Mouse (Mus musculus): ENCODE measurements around the gene Fbln2. TPM values are rescaled to one million over a fixed set of nuclear protein-coding genes. Genes with fewer than 3 reads are reported as not detected.

Gene Fbln2
- polyA plus RNA-seq, 1 experiment from 2014 or later = 35.5 TPM

DNA sequence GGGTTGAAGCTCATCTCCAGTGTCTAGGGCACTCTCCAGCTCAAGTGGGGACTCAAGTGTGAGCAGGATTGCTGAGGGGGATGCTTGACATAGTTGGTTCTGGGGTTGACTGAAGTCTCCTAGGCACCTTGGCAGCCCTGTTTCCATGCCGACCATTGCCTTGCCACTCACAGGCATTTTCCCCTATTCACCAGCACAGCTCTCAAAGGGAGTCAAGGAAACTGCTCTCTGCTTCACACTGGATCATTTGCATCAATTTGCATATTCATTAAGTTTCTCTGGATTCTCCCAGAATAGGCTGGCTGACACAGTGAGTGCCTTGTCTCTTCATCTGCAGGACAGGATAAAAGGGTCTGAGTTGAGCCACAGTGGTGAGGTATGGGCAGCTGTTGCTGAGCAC, 89.6 kb downstream of the Fbln2 start:
- Histone ChIP-seq H3K4me3 (ENCODE audit: low read depth, low read length) (no peak overlapping the region), H3K27ac (ENCODE audit: low read length) (no peak overlapping the region), H3K9me3 (ENCODE audit: control insufficient read depth, low read depth, low read length) (no peaks in the 10 kb centered on the region), H3K36me3 (ENCODE audit: control insufficient read depth, insufficient read depth, low read length) (no peaks in the 10 kb centered on the region), H3K27me3 (ENCODE audit: control insufficient read depth, insufficient read depth, low read length) (no peaks in the 10 kb centered on the region), H3K4me2 (replicated peaks; ENCODE audit: low read depth, low read length) (no peak overlapping the region), H3K4me1 (ENCODE audit: control insufficient read depth, insufficient read depth, low read length) (no peaks in the 10 kb centered on the region), H3K9ac (replicated peaks; ENCODE audit: low read depth, low read length) (no peak overlapping the region)
- no peak for ATAC-seq (ENCODE audit: insufficient number of reproducible peaks, insufficient read depth, low FRiP score, low read depth)
- 58% methylated on average over 1 of the region's 1 CpGs for WGBS

DNA sequence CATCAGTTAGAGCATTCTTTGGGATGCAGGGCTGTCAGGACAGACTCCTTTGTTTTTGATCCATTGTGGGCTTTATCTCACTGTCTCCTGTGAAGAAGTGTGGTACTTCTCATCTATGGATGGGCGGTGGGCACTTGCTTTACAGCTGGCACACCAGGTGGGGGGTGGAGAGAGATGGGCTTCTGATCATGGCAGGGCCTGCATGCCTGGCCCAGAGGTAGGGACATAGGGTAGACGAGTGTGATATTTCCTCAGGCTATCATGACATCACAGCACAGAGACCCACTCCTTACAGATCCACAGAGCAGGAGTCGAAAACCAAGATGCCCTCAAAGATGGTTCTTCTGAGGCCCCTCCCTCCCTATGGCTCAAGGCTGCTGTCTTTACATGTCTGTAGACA, 90.1 kb downstream of the Fbln2 start:
- 87% methylated on average over 3 of the region's 3 CpGs for WGBS
- Histone ChIP-seq H3K9ac (replicated peaks; ENCODE audit: low read depth, low read length) (no peak overlapping the region), H3K4me2 (replicated peaks; ENCODE audit: low read depth, low read length) (no peak overlapping the region), H3K27me3 (ENCODE audit: control insufficient read depth, insufficient read depth, low read length) (no peaks in the 10 kb centered on the region), H3K9me3 (ENCODE audit: control insufficient read depth, low read depth, low read length) (no peaks in the 10 kb centered on the region), H3K4me3 (ENCODE audit: low read depth, low read length) (no peak overlapping the region), H3K27ac (ENCODE audit: low read length) (no peak overlapping the region), H3K36me3 (ENCODE audit: control insufficient read depth, insufficient read depth, low read length) (no peaks in the 10 kb centered on the region), H3K4me1 (ENCODE audit: control insufficient read depth, insufficient read depth, low read length) (no peaks in the 10 kb centered on the region)
- no peak for ATAC-seq (ENCODE audit: insufficient number of reproducible peaks, insufficient read depth, low FRiP score, low read depth)

DNA sequence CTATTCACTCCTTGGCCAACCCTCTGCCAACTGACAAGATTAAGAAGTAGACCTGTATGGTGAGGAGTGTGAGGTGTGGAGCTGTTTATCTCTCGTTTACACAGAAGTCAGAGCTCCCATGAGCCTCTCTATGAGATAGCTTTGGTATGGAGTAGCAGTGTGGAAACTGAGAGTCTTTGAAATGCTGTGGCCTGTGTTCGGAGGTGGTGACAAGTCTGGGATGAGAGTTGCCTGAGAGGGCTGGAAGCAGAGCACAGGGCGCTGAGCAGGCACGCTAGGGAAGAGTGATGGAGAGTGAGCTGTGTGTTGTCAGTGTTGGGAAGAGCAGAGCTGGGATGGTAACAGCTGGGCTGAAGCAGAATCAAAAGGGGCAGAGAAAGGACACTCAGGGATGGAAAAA, 91.9 kb downstream of the Fbln2 start:
- Histone ChIP-seq H3K4me1 (ENCODE audit: control insufficient read depth, insufficient read depth, low read length) (no peaks in the 10 kb centered on the region), H3K4me3 (ENCODE audit: low read depth, low read length) (no peak overlapping the region), H3K9me3 (ENCODE audit: control insufficient read depth, low read depth, low read length) (no peaks in the 10 kb centered on the region), H3K4me2 (replicated peaks; ENCODE audit: low read depth, low read length) (no peak overlapping the region), H3K27me3 (ENCODE audit: control insufficient read depth, insufficient read depth, low read length) (no peaks in the 10 kb centered on the region), H3K27ac (ENCODE audit: low read length) (no peak overlapping the region), H3K36me3 (ENCODE audit: control insufficient read depth, insufficient read depth, low read length) (no peaks in the 10 kb centered on the region), H3K9ac (replicated peaks; ENCODE audit: low read depth, low read length) (no peak overlapping the region)
- ATAC-seq (ENCODE audit: insufficient number of reproducible peaks, insufficient read depth, low FRiP score, low read depth) = no peak
- 56% methylated on average over 4 of the region's 4 CpGs for WGBS

DNA sequence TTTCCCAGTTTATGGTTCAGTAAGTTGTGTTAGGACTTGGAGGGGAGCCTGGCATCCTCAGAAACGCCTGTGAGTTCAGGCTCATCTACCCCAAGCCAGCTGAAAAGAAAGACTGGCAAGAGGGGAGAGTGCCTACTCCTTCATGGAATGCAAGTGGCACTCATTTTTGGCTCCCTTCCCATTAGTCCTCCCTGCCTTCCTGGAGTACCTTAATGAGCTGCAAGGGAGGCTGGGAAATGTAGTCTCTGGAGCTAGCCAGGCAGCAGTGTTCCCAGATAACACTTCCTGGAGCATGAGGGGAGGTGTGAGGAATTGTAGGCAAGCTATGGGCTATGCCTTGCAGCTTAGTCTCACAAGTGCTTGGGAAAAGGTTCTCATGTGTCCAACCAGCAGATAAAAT, 95.7 kb downstream of the Fbln2 start:
- no peak overlapping the region for H3K4me2 ChIP-seq (replicated peaks; ENCODE audit: low read depth, low read length)
- H3K27ac ChIP-seq (ENCODE audit: low read length) = no peak overlapping the region
- ATAC-seq (ENCODE audit: insufficient number of reproducible peaks, insufficient read depth, low FRiP score, low read depth) = no peak
- no peaks in the 10 kb centered on the region for H3K9me3 ChIP-seq (ENCODE audit: control insufficient read depth, low read depth, low read length)
- no peaks in the 10 kb centered on the region for H3K36me3 ChIP-seq (ENCODE audit: control insufficient read depth, insufficient read depth, low read length)
- H3K9ac ChIP-seq (replicated peaks; ENCODE audit: low read depth, low read length) = no peak overlapping the region
- no peaks in the 10 kb centered on the region for H3K27me3 ChIP-seq (ENCODE audit: control insufficient read depth, insufficient read depth, low read length)
- no peak overlapping the region for H3K4me3 ChIP-seq (ENCODE audit: low read depth, low read length)
- no peaks in the 10 kb centered on the region for H3K4me1 ChIP-seq (ENCODE audit: control insufficient read depth, insufficient read depth, low read length)
- 67% methylated on average over 1 of the region's 1 CpGs for WGBS

DNA sequence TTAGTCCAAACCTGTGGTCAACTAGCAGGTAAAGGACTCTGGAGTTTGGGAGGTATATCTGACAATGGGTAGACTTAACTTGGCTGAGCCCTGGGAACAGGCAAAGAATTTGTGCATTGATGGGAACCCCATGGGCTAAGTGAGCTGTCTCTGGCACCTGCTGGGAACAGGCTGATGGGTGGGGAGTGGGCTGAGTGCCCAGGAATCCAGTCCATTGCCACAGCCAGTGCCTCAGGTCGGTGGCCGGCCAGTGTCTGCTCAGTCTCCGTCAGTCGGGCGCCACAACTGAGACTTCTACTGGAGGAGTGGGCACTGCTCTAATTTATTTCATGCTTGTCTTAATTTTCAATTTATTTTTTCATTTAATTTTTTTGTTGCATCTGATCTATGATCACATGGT, 98.9 kb downstream of the Fbln2 start:
- Histone ChIP-seq H3K9me3 (ENCODE audit: control insufficient read depth, low read depth, low read length) (no peaks in the 10 kb centered on the region), H3K36me3 (ENCODE audit: control insufficient read depth, insufficient read depth, low read length) (no peaks in the 10 kb centered on the region), H3K9ac (replicated peaks; ENCODE audit: low read depth, low read length) (no peak overlapping the region), H3K4me3 (ENCODE audit: low read depth, low read length) (no peak overlapping the region), H3K27me3 (ENCODE audit: control insufficient read depth, insufficient read depth, low read length) (no peaks in the 10 kb centered on the region), H3K4me2 (replicated peaks; ENCODE audit: low read depth, low read length) (no peak overlapping the region), H3K4me1 (ENCODE audit: control insufficient read depth, insufficient read depth, low read length) (no peaks in the 10 kb centered on the region), H3K27ac (ENCODE audit: low read length) (no peak overlapping the region)
- WGBS = 96% methylated on average over 5 of the region's 5 CpGs
- no peak for ATAC-seq (ENCODE audit: insufficient number of reproducible peaks, insufficient read depth, low FRiP score, low read depth)

DNA sequence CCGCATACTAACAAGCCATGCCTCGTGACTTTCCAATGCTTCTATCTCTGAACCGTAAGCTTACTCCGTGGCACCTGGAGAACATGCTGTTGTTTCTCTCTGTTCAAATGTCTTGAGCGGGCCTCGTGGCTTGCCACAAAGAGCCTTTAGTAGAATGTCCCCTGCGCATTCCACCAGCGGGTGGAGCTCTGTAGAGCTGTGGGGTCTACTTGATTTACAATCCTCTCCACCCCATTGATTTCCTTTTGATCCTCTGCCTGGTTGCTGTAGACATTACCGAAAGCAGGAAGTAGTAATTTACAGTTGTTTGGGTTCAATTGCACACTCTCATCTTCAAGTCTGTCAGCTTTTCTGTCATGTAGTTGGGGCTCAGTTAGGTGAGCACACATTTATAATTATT, 100.2 kb downstream of the Fbln2 start:
- Histone ChIP-seq H3K9me3 (ENCODE audit: control insufficient read depth, low read depth, low read length) (no peaks in the 10 kb centered on the region), H3K36me3 (ENCODE audit: control insufficient read depth, insufficient read depth, low read length) (no peaks in the 10 kb centered on the region), H3K4me1 (ENCODE audit: control insufficient read depth, insufficient read depth, low read length) (no peaks in the 10 kb centered on the region), H3K4me2 (replicated peaks; ENCODE audit: low read depth, low read length) (no peak overlapping the region), H3K9ac (replicated peaks; ENCODE audit: low read depth, low read length) (no peak overlapping the region), H3K27me3 (ENCODE audit: control insufficient read depth, insufficient read depth, low read length) (no peaks in the 10 kb centered on the region), H3K4me3 (ENCODE audit: low read depth, low read length) (no peak overlapping the region), H3K27ac (ENCODE audit: low read length) (no peak overlapping the region)
- no peak for ATAC-seq (ENCODE audit: insufficient number of reproducible peaks, insufficient read depth, low FRiP score, low read depth)
- WGBS = 53% methylated on average over 9 of the region's 9 CpGs

Other genes starting within 250 kb of the Fbln2 start
- gene Iqsec1, start 223.8 kb upstream of the Fbln2 start, polyA plus RNA-seq (2014; fragmentation: Nextera tagmentation; extraction: Ambion mirVana) = 16.0 TPM in 2 replicates
- gene Nup210, start 95.6 kb upstream of the Fbln2 start, polyA plus RNA-seq (2014; fragmentation: Nextera tagmentation; extraction: Ambion mirVana) = 11.6 and 13.1 TPM in 2 replicates
- 9.5 and 10.2 TPM in 2 replicates for gene Hdac11, start 55.8 kb upstream of the Fbln2 start, polyA plus RNA-seq (2014; fragmentation: Nextera tagmentation; extraction: Ambion mirVana)
- gene Wnt7a, start 198.9 kb downstream of the Fbln2 start, polyA plus RNA-seq (2014; fragmentation: Nextera tagmentation; extraction: Ambion mirVana) = not detected in 2 replicates

Data from stomach, embryonic 14.5 days (tissue).